Mouse (Mus musculus) hindbrain, embryonic 10.5 days (tissue): Measurements from ENCODE around the gene Cln5. TPM values are rescaled to one million over a fixed set of nuclear protein-coding genes. Genes with fewer than 3 reads are reported as not detected.

Source experiments
- DNase-seq: peaks from one replicate; pipeline ENCODE4 v3.0.0-alpha.2; 2017; ENCODE audit warnings: low spot score
- H3K27ac ChIP-seq: fragments of 300-500 bp; sonication (generic); 2 replicates; pipeline ENCODE4 v1.5.1; 2016; ENCODE audit warnings: mild to moderate bottlenecking, moderate library complexity
- H3K27me3 ChIP-seq: fragments of 300-500 bp; sonication (generic); 2 replicates; pipeline ENCODE4 v1.6.1; 2016; ENCODE audit warnings: mild to moderate bottlenecking; ENCODE audit not compliant: poor library complexity, insufficient read depth, severe bottlenecking
- H3K36me3 ChIP-seq: fragments of 300-500 bp; sonication (generic); 2 replicates; pipeline ENCODE4 v1.6.1; 2016; ENCODE audit warnings: mild to moderate bottlenecking, moderate library complexity
- H3K4me1 ChIP-seq: fragments of 300-500 bp; sonication (generic); replicated peaks from 2 replicates; pipeline ENCODE4 v1.6.1; 2016; ENCODE audit warnings: mild to moderate bottlenecking
- H3K4me3 ChIP-seq: fragments of 300-500 bp; sonication (generic); 2 replicates; pipeline ENCODE4 v1.5.1; 2016; ENCODE audit warnings: mild to moderate bottlenecking, moderate library complexity
- H3K9me3 ChIP-seq: fragments of 300-500 bp; sonication (generic); 2 replicates; pipeline ENCODE4 v1.6.1; 2016; ENCODE audit warnings: mild to moderate bottlenecking, moderate library complexity
- WGBS: fragments of 180-500 bp; shearing (Covaris S2); methylation state at CpG from one replicate; pipeline ENCODE4 v1.1.7; 2016; 5-methylcytosine and 5-hydroxymethylcytosine counted together
- polyA plus RNA-seq: library from polyadenylated mRNA; unstranded; fragments of >200 nt; fragmentation: Nextera tagmentation; extraction: Ambion mirVana; gene quantifications from 2 replicates; pipeline ENCODE4 v1.2.1, GENCODE M21; 2016

Gene Cln5
- polyA plus RNA-seq, 1 experiment from 2014 or later, result 23.5 TPM

DNA sequence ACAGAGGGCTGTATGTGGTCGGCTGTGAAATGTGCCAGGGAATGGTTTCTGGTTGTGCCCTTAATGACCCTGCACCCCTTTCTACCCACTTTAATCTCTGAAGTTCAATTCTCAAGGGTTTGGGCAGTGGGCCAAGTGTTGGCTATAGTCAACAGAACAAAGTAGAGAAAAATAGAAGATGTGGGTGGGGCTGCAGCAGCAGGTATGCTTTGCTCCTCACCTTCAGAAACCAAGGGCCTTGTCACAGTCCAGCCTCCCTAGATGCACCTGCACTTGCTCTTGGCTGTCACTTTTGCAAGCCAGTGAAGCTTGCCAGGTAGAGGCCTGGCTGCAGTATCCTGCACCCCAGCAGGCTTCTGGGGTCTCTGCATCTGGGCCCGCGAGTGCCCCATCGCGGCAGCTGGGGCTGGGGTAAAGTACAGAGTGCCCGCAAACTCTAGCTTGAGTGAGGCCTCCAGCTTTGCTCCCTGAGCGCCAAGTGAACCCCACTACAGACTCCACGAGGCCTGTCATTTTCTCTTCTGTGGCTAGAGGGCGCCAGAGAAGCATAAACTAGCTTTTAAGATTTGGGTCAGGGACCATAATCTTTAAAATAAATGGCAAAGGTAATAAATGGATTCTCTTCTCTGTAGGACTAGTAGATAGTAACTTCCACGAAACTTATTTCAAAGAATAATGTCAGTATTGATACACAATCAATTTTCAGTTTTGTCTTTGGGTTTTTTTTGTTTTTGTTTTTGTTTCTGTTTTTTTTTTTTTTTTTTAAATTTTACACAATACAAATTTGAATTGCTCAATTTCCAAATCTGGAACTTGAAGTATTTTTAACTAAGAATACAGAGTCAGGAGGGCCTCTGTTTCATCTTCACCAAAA is 4.5 kb upstream of the Cln5 start:
- Histone ChIP-seq H3K27ac (no peak overlapping the region), H3K9me3 (no peaks in the 10 kb centered on the region), H3K4me3 (no peak overlapping the region), H3K4me1 (peaks cover 11% of the 10 kb centered on the region), H3K36me3 (no peaks in the 10 kb centered on the region), H3K27me3 (no peaks in the 10 kb centered on the region)
- peak; percentile 64 for DNase-seq
- 15% methylated on average over 10 of the region's 10 CpGs for WGBS

- Histone ChIP-seq H3K4me3 (peak overlapping the region; percentile 75), H3K27me3 (no peaks in the 10 kb centered on the region), H3K9me3 (no peaks in the 10 kb centered on the region), H3K36me3 (peaks cover 27% of the 10 kb centered on the region), H3K4me1 (peaks cover 17% of the 10 kb centered on the region), H3K27ac (peak overlapping the region; percentile 94)
- no peak for DNase-seq
- 16% methylated on average over 12 of the region's 12 CpGs for WGBS
Measured at GRCm38 (mm10) chr14:103069465-103069863, 552 bp upstream of the Cln5 start.

DNA sequence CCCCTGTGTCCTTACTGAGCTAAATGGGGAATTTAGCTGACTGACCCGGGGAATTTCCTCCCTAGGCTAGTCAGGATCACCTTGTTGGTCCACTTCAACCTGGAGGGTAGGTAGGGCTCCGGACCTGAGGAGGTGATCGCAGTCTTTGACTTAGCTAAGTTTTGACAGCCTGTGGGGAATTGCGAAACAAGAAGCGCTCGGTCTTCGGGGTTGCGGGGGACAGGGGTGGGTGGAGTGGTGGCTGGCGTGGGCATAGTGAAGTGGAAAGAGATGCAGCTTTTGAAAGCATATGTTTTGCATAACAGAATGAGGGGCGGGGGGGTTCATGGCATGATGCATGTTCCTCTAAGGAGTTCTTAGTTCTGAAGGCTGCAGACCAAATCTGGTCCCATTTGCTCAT is 774 bp downstream of the Cln5 start:
- peaks cover 18% of the 10 kb centered on the region for H3K4me1 ChIP-seq
- H3K27ac ChIP-seq, result peak overlapping the region; percentile 94
- peak overlapping the region; percentile 75 for H3K4me3 ChIP-seq
- no peaks in the 10 kb centered on the region for H3K9me3 ChIP-seq
- DNase-seq, result no peak
- H3K36me3 ChIP-seq, result peaks cover 38% of the 10 kb centered on the region
- no peaks in the 10 kb centered on the region for H3K27me3 ChIP-seq
- WGBS, result 4% methylated on average over 10 of the region's 10 CpGs

DNA sequence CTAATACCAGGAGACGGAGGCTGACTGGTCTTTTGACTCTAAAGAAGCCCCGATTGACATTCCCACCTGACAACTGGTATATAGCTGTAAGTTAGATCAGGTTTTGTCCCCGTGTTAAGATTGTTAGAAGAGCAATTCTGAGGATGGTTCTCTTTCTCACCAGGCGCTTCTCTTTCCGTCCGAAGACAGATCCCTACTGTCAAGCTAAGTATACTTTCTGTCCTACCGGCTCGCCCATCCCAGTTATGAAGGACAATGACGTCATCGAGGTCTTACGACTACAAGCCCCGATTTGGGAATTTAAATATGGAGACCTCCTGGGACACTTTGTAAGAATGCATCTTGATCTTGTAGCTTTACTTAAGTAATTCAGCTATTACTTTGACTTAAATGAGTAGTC is 1.5 kb downstream of the Cln5 start:
- 93% methylated on average over 12 of the region's 12 CpGs for WGBS
- no peak for DNase-seq
- Histone ChIP-seq H3K4me3 (no peak overlapping the region), H3K4me1 (peaks cover 18% of the 10 kb centered on the region), H3K9me3 (no peaks in the 10 kb centered on the region), H3K27me3 (no peaks in the 10 kb centered on the region), H3K27ac (no peak overlapping the region), H3K36me3 (peaks cover 45% of the 10 kb centered on the region)

DNA sequence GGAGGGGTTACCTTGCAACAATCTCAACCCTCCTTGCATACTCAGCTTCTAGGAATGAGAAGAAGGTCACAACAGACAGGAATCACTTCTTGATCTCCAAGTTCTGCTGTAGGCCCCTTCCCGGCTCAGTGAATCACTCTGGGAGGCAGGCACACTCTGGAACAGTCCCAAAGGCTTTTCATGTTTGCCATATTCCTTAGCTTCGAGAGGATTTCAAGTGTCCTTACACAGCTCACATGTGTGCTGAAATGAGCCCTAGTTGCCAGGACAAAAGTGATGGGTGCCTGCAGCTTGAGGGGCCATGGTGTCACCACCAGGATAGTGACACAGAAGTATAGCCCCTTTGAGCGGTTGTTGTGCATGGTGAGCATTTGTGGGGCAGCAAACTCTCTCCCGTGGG is 2.7 kb downstream of the Cln5 start:
- WGBS, result 97% methylated on average over 4 of the region's 4 CpGs

DNA sequence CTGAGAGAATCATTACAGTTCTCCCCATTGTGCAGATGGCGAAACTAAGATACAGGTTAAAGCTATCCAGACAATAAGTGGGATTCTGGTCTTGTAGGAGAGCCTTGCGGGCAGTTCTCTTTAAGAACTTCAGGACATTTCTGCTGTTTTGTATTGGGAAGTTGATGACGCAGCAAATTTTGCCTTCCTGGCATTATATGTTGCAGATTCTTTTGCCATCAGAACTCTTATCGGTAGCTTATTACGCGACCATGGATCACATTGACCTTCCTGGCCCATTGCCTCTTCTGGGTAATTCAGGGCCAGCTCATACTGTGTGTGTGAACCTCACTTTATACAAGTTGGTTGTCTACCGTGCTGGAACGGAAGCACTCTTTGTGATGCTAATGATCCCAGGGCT is 3.8 kb downstream of the Cln5 start:
- H3K36me3 ChIP-seq, result peaks cover 67% of the 10 kb centered on the region

More for the DNA sequence above, 2.7 kb downstream of the Cln5 start:
- peaks cover 56% of the 10 kb centered on the region for H3K36me3 ChIP-seq
- H3K4me3 ChIP-seq, result no peak overlapping the region
- peaks cover 18% of the 10 kb centered on the region for H3K4me1 ChIP-seq
- no peaks in the 10 kb centered on the region for H3K9me3 ChIP-seq
- no peaks in the 10 kb centered on the region for H3K27me3 ChIP-seq
- no peak for DNase-seq
- no peak overlapping the region for H3K27ac ChIP-seq

DNA sequence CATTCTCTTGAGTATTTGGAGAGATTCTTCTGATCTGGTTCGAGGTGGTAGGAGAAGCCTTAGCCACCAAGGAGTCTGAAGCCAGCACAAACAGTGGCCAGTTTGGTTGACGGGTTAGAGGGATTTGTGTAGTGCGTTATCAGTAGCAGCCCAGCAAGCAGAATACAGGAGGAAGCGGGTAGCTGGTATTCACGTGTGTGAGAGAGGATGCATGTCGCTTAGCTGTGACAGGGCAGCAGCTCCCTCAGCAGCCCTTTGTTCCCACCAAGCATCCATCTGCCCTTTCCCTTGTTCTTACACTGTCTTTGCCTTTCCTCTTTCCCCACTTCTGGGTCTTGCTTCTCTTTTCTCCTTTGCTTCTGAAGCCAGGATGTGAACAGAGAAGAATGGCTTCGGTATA is 5.2 kb downstream of the Cln5 start:
- Histone ChIP-seq H3K4me3 (no peak overlapping the region), H3K27me3 (no peaks in the 10 kb centered on the region), H3K9me3 (no peaks in the 10 kb centered on the region), H3K36me3 (peaks cover 77% of the 10 kb centered on the region), H3K4me1 (peaks cover 13% of the 10 kb centered on the region), H3K27ac (no peak overlapping the region)
- no peak for DNase-seq
- 69% methylated on average over 7 of the region's 7 CpGs for WGBS

More for the DNA sequence above, 3.8 kb downstream of the Cln5 start:
- Histone ChIP-seq H3K27me3 (no peaks in the 10 kb centered on the region), H3K9me3 (no peaks in the 10 kb centered on the region), H3K4me1 (peaks cover 18% of the 10 kb centered on the region), H3K27ac (no peak overlapping the region), H3K4me3 (no peak overlapping the region)
- DNase-seq, result no peak
- 81% methylated on average over 8 of the region's 8 CpGs for WGBS

DNA sequence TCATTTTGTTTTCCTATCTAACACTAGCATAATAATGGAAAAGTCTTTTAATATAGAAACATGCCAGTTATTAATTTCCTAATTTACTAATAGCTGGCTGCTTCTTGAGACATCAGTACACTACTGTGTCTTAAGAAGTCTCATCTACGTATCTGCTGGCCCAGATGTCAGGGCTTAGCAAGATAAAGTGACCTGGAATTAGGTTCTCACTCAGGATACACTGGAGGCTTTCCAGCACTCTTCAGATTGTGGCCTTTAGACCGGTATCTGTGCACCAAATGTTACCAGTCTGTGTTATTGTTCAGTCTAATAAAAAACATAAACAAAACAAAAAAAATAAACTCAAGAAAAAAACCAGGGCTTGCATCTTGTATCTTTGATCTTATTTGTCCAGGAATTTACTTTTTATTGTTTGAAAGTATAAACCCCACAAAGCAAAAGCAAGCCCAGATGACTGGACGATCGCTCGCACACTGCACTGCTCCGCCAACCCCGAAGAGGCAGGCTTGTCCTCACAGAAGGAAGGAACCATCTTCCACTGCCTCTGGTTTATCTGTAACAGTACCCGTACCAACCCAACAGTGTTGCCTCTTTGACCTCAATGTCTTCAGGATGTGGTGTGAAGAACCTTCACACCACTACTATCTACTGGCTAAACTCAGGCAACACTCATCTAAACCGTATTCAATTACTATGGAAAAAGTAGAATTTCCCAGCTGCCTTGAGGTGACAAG is 7.4 kb downstream of the Cln5 start:
- H3K36me3 ChIP-seq, result peaks cover 78% of the 10 kb centered on the region
- no peak overlapping the region for H3K27ac ChIP-seq
- H3K4me1 ChIP-seq, result 0 out of 2 replicates have a peak, but pooled peaks cover 4% of the 10 kb centered on the region
- WGBS, result 95% methylated on average over 9 of the region's 9 CpGs
- H3K9me3 ChIP-seq, result no peaks in the 10 kb centered on the region
- no peak overlapping the region for H3K4me3 ChIP-seq
- no peak for DNase-seq
- no peaks in the 10 kb centered on the region for H3K27me3 ChIP-seq

- Histone ChIP-seq H3K27ac (no peak overlapping the region), H3K36me3 (peaks cover 78% of the 10 kb centered on the region), H3K4me1 (0 out of 2 replicates have a peak, but pooled peaks cover 4% of the 10 kb centered on the region), H3K27me3 (no peaks in the 10 kb centered on the region), H3K9me3 (no peaks in the 10 kb centered on the region), H3K4me3 (no peak overlapping the region)
- WGBS, result 90% methylated on average over 16 of the region's 16 CpGs
- DNase-seq, result no peak
Measured at GRCm38 (mm10) chr14:103078006-103078912, 8.2 kb downstream of the Cln5 start.

- no peak for DNase-seq
- Histone ChIP-seq H3K4me1 (0 out of 2 replicates have a peak, but pooled peaks cover 4% of the 10 kb centered on the region), H3K36me3 (peaks cover 78% of the 10 kb centered on the region), H3K27me3 (no peaks in the 10 kb centered on the region), H3K27ac (no peak overlapping the region), H3K9me3 (no peaks in the 10 kb centered on the region), H3K4me3 (no peak overlapping the region)
- WGBS, result 88% methylated on average over 9 of the region's 9 CpGs
Measured at GRCm38 (mm10) chr14:103079209-103079977, 9.4 kb downstream of the Cln5 start.

DNA sequence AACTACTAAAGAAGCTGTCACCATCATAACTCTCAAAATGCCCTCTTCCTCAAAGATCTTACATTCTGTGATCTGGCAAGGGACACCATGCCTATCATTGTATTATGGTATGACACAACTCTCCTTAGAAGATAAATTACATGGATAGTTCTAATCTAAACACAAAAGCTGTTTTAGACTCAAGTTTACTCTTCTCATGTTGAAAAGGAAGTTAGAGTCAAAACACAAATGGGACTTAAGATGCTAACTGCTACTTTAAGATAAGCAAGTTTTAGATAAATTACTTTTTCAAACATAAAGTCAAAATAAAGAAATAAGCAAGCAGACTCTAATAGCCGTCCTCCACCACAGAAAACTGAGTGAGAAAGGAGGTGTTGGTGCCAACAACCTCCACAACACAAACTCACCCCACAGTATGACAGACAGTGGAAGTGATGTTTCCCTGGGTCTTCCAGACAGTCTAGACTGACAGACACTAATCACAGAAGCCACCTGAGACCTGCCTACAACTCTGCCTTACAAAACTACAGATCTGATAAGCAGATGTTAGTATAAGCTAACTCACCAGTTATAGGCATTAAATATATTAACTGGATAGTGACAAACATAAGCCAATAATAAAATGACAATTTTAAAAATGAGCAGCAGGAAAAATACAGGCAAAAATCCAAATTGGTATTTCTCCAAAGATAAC is 16.0 kb downstream of the Cln5 start:
- no peak overlapping the region for H3K27ac ChIP-seq
- H3K36me3 ChIP-seq, result peaks cover 85% of the 10 kb centered on the region
- no peaks in the 10 kb centered on the region for H3K9me3 ChIP-seq
- no peaks in the 10 kb centered on the region for H3K4me1 ChIP-seq
- no peak overlapping the region for H3K4me3 ChIP-seq
- 98% methylated on average over 1 of the region's 1 CpGs for WGBS
- no peak for DNase-seq
- H3K27me3 ChIP-seq, result no peaks in the 10 kb centered on the region
